Mouse (Mus musculus) lung, postnatal 4 days (tissue): Measurements from ENCODE around the gene Arhgef17.
A peak's percentile ranks its signal among the peaks of the same experiment; 100 is the strongest.

Source experiments
- DNase-seq, 2 experiments: peaks; one replicate each; pipeline ENCODE4 v3.0.0; 2021

Arhgef17 gene

DNA sequence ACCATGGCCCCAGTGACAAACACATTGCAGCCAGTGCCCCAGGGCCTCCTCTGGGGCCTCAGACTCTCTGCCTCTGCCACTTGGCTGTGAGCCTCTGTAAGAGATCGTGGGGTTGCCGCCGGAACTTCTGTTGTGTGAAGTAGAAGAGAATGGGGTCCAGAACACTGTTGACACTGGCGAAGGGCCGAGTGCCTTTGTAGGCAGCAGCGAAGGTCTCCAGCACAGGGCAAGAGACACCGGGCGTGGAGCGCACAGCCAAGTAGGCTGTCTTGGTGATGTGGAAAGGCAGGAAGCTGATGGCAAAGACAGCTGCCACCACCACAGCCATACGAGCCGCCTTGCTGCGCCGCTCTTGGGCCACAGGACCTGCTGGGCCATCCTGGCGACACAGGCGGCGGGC is 6.2 kb upstream of the Arhgef17 start:
- DNase-seq: peak in 1 of 2 experiments; percentile 49

DNA sequence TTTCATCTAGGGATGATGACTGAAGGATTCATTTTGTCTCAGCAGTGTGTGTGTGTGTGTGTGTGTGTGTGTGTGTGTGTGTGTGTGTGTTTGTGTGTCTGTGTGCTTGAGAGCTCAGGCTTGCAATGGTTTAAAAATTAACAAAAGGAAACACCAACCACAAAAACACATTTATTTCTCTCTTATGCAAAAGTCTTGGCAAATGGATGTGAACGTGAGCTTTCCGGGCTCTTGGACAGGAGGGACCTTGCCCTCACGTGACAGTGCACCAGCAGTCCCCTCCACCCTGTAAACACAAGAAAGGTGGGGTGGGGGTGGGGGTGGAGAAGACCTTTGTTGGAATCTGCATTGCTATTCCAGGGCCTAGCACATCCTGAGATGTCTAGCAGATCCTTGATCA is 5.6 kb upstream of the Arhgef17 start:
- no peak for DNase-seq

DNA sequence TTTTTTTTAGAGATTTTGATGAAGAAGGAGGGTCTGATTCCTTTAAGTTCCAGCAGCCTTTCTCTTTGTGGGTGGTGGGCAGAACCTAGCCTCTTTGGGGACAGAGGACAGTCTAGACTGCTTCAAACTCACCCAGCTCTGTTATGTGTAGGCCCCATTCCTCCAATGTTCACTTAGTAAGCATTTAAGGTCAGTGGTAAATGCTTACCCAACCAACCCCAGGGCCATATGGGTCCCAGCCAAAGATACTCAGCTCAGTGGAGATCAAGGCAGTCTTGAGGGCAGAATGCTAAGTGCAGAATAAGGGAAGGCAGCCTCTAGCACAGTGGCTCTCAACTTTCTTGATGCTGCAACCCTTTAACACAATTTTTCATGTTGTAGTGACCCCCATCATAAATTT is 1.6 kb upstream of the Arhgef17 start:
- no peak for DNase-seq

DNA sequence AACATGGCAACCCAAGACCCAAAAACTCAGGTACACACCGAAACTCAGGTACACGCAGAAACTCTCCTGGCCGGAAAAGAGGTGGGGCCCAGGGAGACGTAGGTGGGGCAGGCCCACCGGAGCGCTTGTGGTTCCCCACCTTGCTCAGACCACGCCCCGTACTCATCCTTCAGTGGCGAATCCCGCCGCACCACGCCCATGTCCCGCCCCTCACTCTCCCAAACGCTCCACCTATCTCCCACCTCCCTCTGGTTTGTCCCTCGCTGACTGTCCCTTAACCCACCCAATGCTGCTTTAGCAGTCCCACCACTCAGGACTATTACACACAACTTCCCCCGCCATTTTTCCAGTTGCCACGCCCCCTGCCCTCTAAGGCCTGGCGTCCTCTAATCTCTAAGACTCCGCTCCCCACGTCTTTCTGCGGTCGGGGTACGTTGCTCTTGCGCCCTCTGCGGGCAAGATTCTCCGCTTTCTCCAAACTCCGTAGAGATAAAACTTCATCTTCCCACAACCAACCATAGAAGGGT is 637 bp upstream of the Arhgef17 start:
- DNase-seq: peak; percentile 92 to 95

DNA sequence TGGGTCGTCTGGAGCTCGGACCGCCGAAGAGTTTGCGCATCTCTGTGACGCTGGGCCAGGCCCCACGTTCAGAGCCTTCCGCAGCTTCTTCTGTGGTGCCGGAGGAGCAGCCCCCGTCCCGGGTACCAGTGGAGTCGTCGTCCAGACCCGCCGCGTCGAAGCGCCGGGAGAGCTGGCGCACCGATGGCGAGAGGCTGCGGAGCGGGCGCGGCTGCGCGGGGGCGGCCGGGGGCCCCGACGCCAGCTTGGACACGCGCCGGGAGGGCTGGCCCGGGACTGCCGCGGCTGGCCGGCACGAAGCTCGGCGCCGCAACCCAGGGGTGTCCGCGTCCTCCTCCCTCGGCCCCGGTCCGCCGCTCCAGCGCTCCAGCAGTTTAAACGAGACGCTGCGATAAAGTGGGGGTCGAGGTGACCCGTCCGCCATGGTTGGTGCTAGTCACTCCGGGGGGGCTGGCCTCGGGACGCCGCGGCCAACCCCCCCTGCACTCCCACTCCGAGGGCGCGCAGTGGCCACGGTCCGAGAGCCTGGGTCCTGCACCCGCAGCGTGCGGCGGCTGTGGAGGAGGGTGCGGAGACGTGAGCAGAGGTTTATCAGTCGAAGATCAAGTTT is 486 bp downstream of the Arhgef17 start:
- DNase-seq: peak; percentile 53 to 74

DNA sequence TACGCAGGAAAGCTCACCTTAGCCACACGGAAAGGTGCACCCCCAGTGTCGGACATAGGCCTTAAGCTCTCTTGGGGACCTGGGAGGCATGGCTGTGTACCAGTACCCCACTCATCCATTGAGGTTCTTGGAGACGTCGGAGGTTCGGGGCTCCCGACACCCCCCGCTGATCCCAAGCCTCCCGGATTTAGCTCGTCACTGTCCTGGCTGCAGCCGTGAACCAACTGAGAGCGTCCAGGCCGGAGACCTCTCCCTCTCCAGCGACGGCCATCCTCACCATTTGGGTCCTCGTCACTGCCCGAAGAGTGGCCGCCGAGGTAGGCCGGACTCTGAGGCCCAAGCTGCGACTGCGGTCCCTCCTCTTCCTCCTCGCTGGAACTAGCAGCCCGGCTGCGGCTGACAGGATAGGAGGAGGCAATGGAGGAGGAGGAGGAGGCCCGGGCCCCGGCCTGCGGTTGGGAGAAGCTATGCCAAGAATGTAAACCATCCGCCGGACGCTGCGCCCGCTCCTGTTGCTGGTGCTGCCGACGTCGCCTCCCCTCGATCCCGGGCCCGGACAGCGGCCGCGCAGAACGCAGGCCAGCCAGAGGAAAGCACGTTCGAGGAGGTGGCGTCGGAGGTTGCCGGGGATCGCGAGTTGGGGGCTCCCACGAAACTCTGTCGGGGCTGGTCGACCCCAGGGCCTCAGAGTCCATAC is 1.1 kb downstream of the Arhgef17 start:
- peak; percentile 87 to 95 for DNase-seq

DNA sequence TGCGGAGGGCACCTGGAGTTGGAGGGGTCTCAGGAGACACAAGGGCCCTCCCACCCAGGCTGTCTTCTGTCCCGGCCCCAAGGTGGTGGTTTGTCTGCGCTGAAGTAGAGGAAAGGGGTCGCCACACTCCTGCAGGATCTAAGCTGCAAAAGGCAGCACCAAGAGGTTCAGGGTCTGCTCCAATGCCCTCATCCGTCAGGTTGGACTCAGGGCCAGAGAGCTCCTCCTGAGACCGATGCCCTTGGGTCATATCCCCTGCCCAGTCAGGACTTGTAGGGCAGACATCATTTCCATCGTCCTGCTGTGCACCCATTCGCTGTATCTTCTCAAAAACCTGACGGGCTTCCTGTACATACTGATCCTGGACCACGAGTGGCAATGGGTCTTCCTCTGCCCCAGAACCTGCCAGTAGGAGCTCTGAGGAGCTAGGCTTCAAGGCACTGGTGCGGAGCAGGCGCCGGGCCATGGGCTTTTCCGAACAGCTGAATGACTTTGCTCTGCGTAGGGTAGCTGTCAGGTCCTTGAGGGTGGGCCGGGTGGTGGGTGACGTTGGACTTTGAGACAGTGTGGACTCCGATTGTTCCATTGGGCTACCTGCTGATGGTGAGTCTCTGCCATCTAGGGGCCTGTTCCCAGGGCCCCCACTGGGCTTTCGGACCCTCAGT is 2.1 kb downstream of the Arhgef17 start:
- DNase-seq: peak in 1 of 2 experiments; percentile 36

DNA sequence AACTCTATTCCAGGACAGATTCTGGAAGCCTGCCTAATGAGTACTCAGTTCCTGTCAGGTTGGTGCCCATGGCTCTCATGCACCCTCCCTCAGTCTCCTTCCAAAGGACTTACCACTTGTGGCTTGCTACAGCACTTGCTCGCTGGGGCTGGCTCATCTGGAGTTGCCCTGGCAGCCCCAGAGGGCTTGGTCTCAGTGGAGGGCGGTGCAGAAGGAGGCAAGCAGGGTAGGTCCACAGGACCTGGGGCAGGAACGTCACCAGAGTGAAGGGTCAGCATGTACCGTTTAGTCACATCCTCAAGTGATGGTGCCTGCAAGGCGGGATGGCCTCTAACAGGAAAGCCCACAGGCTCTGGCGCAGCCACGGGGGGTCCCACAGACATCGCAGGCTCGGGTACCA is 3.5 kb downstream of the Arhgef17 start:
- DNase-seq: peak in 1 of 2 experiments; percentile 51

DNA sequence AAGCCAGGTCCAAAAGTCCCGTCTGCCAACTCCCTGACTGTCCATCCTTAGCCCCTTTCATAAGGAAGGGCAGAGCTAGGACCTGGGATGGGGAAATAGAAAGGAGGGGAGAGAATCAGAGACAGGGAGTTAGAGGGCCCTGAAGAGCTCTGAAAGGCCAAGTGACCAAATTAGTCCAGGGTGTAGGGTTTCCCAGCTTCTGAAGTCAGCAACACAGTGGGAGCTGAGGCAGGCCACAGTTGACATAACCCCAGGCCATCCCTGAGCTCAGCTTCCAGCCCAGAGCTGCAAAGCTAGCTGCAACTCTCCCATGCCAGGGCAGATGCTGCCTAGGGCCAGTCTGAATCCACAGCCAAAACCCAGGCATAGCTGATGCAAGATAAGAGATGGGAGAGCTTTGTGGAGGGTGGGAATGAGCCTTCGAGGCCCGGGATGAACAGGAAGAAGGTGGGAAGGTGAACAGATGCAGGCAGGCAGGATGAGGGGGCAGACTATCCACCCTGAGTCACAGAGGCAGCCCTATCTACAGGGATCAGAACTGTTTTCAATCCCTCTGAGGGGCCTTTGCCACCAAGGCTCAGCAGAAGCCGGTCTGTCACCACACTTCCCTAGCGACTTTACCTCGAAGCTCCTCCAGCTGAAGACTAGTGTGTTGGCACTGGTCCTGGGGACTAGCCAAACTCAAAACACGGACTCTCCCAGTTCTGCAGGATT is 4.5 kb downstream of the Arhgef17 start:
- no peak for DNase-seq

DNA sequence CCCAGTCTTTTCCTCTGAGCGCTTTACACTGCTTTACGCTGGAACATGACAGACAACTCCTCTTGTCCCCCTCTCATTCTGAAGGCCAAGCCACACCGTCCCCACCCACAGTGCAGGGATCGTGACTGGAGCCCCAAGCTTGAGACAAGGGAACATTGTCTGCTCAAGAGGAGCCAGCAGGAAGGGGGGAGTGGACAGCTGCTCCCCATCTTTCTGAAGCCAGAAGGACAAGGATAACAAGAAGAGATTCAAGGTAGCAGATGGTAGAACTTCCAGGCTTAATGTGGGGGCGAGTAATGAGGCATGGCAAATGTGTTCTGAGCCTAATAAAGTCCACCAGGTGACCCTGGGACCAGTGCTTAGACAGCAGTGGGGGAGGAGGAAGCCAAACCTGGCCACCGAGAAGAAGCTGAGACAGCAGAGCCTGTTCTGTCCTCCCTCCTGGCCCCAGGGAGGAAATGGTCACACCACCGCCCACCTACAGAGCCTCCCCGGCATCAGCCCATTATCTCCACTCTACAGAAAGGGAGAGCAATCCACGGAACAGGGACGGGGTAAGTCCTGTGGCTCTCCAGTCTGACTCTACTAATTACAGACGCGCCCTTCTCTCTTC is 5.5 kb downstream of the Arhgef17 start:
- no peak for DNase-seq

DNA sequence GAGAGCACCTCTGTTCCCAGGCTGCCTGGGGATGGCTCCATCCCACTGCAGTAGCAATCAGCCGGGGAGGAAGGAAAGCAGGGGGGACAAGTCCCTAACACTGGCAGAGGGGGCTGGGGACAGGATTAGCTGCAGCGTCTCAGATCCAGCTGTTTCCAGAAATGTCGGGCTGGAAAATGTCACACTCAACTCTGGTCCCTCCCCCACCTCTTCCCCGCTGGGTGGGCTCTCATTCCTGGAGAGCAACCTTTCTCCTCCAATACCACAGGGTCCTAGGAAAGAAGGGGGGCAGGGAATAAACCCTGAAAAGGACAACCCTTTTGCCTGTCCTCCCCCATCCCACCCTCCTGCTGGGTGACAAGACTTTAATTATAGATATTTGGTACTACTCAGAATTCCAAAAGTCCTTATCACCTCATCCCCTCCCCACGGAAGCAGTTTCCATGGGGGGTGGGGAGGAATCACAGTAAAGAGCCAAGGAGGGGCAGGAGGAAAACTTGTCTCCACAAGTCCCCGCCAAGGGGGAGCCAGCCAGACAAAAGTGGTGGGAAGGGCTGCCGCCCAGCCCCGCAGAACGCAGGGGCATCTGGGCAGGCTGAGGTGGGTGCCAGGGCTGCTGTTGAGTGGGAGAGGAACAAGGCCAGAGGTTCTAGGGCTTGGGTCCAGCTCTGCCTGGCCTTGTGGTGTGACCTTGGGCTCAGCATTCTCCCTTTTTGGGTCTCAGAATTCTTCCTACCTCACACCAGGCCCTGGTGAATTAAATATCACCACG is 7.0 kb downstream of the Arhgef17 start:
- DNase-seq: peak; percentile 65 to 85

DNA sequence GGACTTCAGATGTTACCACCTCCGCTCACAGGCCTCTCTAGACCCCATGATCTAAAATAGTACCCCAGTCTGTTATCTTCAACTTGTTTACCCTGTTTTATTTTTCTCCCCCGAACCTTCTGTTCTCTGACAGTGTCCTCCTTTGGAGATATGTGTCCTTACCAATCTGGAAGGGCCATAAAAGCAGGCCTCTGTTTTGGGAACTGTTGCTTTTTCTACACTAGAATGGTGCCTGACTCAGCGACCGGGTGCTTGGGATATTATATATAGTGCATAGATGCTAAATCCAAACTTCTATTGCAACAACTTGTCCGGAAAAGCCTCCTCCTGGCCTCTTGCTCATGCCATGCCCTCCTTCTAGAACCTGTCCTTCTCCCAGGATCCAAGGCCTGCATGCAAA is 7.7 kb downstream of the Arhgef17 start:
- no peak for DNase-seq

DNA sequence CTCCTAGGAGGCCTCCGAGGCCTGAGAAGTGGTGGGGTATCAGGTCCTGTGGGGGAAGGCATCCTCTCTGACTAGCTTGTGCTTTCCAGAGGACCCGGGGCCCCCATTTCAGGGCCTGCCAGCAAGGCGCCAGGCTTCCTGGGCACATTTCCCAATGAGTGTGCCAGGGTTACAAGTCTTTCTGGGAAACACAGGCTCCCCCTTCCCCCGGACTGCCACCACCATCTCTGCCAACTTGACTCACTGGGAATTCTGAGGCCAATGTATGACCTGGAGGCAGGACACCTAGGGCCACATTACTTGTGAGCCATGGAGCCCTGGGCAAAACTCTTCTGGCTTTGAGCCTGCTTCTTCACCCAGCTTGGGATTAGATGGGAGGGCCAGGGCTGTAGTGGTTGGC is 9.0 kb downstream of the Arhgef17 start:
- peak in 1 of 2 experiments; percentile 25 for DNase-seq

DNA sequence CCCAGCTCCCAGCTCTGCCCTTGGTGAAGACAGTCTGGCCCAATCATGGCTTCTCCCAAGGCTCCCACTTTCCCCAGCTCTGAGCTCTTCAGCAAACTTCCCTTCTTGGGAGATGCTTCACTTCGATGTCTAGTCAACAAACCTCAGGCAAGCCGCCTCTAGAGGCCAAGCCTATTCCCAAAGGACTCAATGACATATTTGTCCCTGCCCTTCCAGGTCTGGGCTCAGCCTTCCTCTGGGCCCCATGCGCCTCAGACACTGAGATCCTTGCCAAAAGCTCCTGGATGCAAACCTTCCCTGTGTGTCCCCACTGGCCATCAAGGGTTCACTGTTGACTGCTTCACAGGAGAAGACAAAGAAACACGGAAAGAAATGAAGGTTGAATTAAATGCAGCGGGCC is 10.6 kb downstream of the Arhgef17 start:
- no peak for DNase-seq

DNA sequence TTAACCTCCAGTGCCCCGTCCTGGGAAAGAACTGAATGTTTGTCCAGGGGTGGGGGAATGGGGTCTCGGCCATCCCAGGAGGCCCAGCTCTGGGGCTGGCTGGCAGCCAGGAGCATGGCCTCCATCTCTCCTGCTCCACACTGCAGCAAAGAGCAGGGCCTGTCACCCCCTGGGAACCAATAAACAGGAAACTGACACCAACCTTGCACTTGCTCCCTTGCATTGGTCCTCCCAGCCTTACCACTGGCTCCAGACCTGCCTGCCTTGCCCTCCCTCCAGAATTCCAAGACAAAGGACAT is 12.1 kb downstream of the Arhgef17 start:
- DNase-seq: peak in 1 of 2 experiments; percentile 87

DNA sequence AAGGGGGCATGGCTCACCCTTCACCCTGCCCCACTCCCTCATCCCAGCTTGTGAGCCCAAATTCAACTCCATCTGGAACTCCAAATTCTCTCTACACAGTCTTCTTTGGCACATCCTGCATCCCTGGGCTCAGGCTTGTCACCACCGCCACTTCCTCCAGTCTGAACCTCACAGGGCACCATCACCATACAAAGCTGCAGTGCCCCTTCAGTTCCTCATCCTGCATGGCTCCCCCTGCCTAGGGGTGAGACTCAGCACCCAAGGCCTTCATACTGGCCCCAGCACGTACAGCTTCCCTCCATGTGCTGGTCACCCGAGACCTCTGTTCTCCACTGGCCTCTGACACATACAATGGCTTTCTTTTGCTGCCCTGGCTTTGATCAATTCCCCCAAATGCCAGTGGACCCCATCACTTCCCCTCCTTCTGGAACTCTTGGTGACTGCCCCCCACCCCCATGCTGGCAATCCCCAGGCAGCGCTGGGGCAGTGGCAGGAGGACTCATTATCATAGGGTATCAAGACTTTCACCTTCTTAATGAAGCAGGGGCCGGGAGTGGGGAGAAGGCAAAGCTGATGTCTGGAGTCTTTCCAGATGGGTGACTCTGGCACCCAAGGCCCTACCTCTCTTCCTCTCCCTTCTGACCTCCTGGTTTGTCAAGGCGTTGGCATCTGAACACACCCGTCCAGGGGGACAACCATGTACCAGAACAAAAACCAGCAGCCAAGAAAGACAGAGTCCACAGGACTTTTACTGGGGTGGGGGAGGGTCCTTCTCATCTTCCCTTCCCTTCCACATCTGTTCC is 12.7 kb downstream of the Arhgef17 start:
- DNase-seq: peak in 1 of 2 experiments; percentile 32

DNA sequence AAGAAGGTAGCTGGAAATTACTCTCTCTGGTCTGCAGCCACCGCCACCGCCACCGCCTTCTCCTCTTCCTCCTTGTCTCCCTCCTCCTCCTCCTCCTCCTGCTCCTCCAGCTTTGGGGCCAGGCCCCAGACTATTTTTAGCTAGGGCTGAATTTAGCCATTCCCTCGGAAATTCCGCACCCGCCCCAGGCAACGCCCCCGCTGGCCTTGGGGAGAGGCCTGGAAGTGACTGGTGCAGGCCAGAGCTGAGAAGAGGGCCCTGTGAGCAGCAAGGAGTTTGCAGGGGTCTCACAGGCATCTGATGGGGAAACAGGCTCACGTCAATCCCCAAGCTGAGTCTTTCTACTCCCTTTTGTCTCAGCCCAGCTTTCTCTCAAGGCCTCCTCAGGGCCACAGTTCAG is 13.7 kb downstream of the Arhgef17 start:
- DNase-seq: peak; percentile 68 to 84

DNA sequence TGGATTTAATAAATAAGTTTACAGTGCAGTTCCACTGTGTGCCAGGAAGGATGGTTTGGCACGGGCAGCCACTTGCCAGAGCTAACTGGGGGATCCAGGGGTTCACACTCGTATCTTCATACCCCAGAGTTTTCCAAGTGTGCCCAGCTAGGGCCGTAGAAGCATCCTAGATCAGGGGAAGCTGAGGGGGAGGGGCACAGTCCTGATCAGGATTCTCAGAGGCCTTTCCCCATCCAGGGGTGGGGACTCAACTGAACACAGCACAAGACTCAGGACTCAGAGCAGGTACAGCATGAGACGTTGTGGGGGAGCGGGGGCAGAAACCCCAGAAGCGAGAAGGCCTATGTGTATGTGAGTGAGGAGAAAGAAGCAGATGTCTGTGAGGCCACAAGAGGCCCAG is 14.2 kb downstream of the Arhgef17 start:
- DNase-seq: peak in 1 of 2 experiments; percentile 25

DNA sequence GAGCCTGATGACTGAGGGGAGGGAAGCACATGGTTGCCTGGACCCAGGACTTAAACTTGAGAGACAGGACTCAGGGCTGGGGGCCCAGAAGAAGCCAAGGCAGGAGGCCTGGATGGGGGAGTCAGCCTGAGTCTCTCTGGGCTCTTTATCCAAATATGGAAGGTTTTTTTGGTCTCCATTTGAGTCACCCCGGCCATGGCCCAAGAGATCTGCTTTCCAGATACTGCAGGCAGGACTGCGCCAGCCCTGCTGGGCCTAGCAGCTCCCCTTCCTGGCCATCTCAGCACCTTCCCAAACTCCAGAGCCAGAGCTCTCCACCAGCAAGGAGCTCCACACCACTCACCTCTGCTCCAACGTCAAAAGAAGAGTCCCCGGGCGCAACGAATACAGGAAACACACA is 15.4 kb downstream of the Arhgef17 start:
- DNase-seq: no peak

DNA sequence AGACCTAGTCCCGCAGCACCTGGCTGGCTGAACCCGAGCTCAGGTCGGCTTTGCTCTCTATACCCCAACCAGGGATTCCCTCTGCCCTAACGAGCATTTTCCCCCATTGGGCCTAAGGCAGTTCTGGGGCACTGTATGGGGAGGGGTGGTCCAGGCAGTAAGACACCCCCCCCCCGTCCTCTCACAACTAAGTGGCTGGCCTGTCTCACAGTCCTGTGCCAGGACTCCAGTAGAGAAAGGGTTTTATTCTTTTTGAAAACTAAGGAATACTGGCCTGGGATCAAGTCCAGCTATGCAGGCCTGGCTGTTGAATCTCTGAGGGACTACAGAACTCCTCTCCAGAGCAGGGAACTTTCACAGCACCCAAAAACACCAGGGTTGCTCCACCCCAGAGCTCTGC is 16.7 kb downstream of the Arhgef17 start:
- no peak for DNase-seq

DNA sequence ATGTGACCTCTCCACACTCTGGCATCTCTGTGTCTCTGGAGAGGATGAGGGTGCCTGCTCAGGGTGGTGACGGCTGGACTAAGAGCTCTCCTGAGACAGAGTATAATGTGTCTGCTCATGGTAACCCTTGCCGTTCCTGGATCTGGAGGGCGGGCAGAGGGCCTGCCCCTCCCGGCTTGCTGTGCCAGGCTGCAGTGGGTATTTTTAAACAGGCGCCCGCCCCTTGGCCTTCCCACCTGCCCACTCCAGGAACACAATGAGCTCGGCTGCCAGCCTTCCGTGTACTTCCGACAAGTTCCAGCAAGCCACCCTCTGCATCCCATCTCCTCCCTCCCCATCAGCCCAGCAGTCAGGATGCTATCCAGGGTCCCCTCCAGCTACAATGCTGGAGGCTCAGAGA is 20.1 kb downstream of the Arhgef17 start:
- DNase-seq: peak in 1 of 2 experiments; percentile 50
